Mouse (Mus musculus) kidney, postnatal 36 days (tissue): ENCODE data around the gene Lrsam1.
A peak's percentile ranks its signal among the peaks of the same experiment; 100 is the strongest.

Experiments
- DNase-seq, 2 experiments: peaks; one replicate each; pipeline ENCODE4 v3.0.0; 2021 to 2022; ENCODE audit warnings: mixed read lengths in 2 of 2

The Lrsam1 gene

DNA sequence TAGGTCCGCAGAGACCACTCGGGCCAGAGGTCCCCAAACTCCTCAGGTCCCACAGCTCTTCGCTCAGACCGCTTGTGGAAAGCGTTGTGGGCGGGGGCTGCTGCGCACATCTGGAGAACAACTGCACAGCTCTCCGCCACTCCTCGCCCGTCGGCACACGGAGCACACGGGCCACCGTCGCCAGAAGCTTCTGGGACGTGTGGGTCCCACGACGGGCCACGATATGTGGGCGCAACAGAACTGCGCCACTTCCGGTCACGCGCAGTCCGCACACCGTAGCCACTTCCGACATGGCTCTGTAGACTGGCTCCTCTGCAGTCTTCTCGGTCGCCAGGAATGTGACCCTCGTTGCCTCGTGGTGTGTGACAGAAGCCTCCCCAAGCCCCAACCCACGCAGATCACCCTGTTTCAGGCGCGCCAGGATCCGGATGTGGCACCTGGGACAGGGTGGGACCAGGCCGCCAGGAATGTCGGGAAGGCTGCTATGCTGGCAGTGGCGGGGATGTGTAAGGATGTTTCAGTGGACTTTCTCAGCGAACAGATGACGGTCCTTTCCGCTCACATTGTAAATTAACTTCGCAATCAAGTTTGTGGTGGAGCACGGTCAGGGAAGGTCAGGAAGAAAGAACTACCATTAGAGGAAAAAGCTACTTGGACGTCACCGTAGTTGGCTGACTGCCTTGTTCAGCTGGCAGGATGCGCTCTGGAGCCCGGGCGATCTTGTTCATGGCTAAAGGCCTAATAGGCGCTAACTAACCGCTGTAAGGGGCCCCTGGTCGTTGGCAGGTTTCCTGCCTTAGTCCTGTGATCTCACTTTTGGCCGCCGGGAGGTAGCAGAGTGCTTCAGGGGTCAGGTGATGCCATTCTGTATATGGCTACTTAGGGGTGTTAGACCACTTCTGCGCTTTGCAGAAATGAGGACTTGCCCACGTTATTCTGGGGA, 5.5 kb upstream of the Lrsam1 start:
- DNase-seq = peak; percentile 89 to 91

DNA sequence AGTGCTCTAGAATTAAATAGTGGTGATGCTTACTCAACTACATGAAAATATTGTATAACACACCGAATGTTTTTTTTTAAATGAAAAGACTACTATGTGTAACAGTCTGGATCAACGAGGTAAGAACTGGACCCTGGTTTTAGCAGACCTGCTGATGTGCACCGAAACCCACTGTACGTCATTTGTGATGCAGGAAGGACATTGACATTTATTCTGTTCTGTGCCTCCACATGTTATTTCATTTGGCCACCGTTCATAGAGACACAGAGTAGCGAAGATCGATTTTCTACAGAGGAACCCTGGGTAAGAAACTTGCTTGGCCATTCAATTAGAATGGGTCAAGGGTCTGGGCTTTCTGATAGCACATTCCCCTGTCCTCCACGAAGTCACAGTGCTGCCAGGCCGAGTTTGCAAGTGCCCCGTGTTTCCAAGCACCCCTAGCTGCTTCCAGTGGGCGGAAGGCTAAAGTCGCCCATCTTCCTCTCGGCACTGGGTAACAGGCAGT, 4.8 kb upstream of the Lrsam1 start:
- DNase-seq = no peak

DNA sequence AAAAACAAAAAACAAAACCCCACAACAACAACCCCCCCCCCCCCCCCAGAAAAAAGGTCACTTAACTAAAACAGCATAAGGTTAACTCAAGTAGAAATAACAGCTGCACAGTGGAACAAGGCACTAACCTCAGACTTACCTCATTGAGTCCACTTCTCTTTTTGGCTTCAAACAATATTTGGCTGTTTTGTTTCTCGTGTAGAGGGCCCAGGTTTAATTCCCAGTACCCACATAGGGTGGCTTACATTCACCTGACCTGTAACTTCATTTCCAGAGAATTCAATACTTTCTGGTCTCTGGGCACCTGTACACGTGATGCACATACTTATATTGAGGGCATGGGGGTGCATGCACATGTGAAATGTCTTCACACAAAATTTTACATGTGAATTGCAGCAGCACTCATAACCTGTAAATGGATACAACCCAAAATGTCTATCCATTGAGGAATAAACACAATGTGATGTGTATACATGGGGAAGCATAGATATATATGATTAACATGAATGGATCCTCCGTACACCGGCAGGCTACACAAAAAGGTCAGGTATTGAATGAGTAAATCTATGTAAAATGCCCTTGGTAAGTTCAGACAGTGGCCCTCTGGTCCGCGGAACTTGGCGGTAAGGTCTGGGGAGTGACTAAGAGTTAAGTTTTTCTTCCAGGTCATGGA, 4.2 kb upstream of the Lrsam1 start:
- DNase-seq = no peak

DNA sequence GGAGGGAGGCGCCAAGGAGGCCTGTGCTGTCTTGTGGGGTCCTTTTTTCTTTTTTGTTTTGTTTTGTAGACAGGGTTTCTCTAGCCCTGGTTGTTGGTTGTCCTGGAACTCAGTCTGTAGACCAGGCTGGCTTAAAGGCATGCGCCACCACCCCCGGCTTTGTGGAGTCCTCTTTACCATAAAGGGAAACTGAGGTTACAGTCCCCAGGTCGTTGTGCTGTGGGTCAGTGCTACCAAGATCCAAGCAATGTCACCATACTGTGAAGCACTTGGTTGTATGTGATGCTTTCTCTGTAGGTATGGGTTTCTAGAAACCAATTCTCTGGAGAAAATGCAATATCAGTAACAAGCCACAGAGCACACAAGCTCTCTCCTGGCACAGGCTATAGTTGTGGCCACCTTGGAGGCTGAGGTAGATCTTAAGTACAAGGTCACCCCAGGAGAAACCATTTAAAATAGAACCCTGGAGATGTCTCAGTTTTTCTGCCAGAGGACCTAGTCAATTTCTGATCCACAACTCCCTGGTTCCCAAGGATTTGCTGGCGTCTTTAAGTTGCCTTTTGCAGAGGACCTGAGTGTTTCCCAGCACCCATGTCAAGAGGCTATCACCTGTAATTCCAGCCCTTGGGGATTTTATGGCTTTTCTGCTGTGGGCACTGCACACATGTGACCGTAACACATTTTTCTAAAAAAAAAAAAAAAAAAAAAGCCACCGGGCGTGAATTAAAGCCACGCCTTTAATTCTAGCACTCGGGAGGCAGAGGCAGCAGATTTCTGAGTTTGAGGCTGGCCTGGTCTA, 3.4 kb upstream of the Lrsam1 start:
- no peak for DNase-seq

DNA sequence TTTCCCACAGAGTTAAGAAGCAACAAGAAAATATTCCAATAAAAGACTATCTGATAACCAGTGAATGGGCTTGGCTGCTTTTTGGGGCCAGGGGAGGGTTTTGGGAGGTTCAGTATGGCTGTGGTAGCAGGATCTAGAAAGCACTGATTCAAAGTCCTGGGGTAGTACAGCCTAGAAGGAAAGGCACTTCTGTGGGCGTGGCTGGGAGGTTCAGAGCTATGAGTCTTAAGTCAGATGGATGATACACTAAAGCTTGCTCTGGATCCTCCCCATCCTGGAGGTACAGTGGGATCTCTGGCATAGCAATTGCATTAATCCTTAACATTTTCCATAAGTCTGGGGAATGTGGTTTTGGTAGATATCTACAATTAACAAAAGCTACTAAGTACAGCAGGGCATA, 2.6 kb upstream of the Lrsam1 start:
- no peak for DNase-seq

DNA sequence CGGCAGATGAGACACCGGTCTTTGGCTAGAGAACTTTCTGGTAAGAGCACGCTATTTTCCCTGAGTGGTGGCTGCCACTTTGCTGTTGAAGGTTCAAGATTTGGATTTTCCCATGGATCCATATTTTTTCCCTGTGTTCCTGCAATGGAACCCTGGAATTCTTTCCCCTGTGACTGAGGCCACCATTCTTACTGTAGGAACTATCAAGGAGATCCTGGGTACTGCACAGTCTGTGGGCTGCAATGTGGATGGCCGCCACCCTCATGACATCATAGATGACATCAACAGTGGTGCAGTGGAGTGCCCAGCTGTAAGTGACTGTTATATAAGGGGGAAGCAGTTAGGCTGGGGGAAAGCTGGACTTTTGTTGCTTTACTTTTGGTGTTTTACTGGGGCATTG, 2.1 kb upstream of the Lrsam1 start:
- DNase-seq = no peak

DNA sequence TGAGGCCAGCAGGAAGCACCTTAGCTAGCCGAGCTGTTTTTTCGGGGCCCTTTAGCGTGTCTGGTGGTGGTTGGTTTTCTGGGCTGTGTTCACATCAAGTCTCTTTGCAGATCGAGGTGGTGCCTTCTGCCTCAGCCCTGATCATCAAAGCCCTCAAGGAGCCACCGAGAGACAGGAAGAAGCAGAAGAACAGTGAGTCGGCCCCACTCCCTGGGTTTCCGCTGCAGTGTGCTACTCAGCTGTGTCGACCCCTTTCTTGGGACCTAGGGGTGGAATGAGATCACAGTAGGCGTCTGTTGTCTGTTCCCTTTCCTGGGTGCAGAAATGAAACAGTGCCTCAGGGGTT, 1.4 kb upstream of the Lrsam1 start:
- no peak for DNase-seq

DNA sequence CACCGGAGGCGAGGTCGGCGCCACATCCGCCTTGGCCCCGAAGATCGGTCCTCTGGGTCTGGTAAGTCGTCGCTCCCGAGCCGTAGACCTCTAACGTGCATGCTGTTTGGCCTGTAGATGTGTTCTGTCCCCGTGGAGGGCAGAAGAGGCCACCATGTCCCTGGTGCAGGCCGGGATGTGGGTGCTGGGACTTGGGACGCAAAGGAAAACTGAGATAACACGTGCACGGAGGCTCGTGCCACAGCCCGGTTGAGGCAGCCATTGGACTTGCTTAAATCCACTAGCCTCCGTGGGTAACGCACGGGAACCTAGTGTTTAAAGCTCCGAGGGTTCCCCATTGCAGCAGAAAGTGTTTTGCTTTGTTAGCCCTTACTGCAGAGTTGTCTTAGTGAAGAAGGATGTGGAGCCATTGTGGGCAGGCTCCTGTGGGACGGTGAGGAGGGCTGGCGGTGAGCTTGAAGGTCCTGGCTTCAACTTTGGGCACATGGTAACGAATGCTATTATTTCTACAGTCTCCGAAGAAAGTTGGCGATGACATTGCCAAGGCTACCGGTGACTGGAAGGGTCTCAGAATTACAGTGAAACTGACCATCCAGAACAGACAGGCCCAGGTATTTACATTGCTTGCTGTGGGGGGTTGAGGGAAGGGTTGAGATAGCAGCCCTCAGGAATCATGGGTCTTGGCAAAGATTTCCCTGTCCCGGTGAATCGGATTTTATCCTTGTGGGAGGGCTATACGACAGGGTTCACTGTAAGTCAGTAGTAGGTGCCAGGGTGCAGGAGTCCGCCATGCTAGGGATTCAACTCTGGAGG, 854 bp upstream of the Lrsam1 start:
- DNase-seq = peak in 1 of 2 experiments; percentile 39

DNA sequence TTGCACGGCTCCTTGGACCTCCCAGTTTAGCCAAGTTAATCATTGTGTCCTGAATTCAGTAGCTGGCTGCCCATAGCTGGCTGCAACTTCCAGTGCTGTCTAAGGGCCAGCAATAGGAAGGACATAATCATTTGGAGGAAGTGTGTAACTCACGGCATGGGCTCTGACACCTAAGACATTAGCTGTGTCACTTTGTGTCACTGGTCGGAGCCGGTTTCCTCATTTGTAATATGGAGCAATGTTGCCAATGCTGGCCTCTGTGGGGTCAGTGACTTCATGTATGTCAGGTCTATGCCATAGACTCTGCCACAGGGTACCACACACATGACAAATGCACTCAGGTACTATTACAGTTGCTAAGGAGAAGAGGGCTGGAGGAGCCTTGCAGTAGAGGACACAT, 1.1 kb downstream of the Lrsam1 start:
- no peak for DNase-seq

DNA sequence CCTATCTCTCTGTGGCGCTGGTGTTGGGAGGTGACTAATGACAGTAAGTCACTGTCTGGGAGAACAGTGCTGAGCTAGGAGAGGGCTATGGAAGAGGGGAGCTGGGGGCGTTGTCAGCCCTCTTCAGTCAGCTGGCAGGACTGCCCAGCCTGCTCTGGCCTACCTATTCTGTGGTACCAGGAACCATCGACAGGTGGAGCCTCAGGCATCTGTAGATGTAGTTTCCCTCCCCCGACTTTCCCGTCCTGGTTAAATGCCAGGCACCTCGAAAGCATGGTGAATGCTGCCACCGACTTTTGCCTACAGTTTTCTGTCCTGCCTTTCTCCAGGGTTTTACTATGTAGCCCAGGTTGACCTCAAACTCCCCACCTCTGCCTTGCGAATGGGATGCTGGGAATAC, 4.1 kb downstream of the Lrsam1 start:
- DNase-seq = peak; percentile 46 to 71

DNA sequence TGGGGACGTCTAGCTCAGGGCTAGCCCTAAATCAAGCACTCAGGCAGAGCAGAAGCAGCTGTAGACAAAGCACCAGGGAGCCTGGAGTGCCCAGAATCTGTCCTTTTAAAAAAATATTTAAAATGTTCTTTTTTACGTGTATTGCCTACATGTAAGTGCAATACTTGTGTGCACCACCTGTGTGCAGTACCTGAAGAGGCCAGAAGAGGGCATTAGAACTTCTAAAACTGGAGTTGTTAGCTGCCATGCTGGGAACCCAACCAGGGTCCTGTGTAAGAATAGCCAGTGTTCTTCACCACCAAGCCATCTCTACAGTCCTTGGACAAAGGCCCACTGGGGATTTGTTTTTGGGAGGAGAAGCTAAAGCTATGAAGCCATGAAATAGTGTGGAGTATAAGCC, 6.8 kb downstream of the Lrsam1 start:
- DNase-seq = no peak

DNA sequence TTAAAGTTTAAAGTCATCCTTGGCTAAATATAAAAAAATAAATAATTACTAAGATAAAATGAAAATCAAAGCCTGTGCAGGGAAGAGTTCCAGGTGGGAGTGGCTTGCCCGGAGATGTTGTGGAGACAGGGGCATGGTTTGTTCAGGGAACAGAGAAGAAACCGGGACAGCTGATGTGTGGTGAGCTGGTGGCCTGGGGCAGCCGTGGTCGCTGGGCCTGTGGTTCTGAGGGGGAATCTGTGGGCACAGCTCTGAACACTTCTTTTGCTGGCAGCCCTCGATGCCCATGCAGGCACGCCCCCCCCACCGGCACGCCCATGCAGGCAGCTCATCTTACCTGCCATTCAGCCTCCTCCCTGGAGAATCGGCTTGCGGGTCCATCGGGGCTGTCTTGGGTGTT, 14.0 kb downstream of the Lrsam1 start:
- no peak for DNase-seq

DNA sequence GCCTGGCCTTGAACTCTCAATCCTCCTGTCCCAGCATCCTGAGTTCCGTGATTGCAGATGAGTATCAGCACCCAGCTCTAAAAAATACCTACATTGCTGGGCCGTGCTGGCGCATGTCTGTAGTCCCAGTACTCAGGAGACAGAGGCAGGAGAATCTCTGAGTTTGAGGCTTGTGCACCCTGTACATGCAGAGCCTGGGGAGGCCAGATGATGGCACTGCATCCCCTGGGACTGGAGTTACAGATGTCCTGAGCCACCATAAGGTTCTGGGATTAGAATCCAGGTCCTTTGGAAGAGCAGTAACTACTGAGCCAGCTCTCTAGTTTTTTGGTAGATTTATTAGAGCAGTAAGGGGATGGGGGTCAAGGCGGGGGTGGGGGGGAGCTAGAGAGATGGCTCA, 20.9 kb downstream of the Lrsam1 start:
- DNase-seq = no peak

DNA sequence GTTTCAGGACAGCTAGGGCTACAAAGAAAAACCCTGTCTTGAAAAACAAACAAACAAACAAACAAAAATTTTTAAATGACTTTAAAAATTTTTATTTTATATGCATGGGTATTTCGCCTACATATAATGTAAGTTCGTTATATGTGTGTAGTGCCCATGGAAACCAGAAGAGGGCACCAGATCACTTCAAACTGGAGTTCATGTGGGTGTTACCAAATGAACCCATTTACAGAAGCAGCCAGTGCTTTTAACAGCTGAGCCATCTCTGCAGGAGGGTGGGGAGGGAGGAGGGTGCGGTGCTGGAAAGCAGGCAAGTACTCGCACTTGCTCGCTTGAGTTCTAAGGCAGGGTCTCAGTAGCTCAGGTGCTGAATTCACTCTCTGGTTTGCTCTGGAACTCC, 22.0 kb downstream of the Lrsam1 start:
- peak; percentile 41 to 63 for DNase-seq

DNA sequence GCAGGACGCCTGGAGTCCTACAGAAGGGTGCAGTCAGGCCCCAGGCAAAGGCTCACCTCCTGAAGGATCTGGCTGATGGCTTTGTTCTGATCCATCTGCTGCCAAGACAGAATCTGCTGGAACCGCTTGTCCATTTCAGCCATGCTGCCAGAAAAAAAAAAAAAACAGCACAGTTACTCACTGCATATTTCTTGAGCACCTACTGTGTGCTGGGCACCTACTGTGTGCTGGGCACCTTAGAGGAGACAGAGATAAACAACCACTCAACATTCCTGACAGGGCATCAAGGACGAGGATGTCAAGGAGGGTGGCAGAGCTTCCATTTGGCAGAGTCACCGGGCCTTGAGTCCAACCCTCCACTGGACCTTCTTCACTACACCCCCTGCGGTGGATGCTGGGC, 22.7 kb downstream of the Lrsam1 start:
- no peak for DNase-seq

DNA sequence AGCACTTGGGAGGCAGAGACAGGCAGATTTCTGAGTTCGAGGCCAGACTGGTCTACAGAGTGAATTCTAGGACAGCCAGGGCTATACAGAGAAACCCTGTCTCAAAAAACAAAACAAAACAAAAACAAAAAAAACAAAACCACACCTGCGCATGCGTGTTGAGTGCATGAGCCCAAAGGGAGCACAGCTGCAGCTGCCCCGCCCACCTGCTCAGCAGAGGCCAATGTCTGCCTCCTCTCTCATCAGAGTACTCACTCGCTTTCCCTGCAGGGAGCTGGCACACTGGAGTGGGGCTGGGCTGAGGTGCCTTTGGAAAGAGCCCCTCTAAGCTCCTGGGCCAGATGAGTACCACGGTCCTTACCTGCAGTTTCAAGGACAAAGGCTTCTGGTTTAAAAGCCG, 29.7 kb downstream of the Lrsam1 start:
- no peak for DNase-seq

DNA sequence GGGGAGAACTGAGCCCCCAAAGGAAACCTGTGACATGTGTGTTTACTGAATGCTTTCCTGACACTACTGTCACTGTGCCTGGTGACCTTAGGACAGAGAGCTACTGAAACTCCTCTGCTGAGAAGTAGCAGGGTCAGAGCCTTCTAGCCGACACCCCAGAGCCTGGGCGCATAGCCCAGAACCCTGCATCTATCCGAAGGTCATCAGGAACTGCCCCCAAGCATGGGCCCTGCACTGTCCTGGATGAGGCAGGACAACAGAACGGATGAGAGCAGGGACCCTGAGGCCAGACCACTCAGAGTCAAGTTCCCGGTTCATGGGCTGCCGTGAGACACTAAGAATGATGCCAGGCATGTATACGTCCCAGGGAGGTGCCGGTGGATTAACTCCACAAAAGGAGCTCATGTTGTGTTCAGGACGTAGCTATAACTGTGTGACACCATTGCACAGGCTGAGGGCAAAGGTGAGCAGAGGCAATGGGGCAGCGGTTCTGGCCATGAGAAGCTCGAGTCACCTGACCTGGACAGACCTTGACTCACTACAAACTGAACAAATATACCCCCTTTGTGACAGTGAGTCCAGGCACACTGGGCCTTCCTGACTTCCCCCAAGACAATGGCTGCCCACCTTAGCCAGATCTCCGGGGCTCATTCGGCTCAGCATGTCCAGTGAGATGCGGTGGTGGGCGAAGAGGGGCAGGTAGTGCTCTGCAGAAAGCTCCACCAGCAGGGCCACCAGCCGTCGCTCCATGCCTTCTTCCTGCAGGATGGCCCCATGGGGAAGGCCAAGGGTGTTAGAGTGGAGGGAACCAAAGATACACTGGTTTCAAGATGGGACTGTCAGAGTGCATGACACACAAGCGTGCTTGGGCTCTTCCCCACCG, 32.2 kb downstream of the Lrsam1 start:
- DNase-seq = peak in 1 of 2 experiments; percentile 52

DNA sequence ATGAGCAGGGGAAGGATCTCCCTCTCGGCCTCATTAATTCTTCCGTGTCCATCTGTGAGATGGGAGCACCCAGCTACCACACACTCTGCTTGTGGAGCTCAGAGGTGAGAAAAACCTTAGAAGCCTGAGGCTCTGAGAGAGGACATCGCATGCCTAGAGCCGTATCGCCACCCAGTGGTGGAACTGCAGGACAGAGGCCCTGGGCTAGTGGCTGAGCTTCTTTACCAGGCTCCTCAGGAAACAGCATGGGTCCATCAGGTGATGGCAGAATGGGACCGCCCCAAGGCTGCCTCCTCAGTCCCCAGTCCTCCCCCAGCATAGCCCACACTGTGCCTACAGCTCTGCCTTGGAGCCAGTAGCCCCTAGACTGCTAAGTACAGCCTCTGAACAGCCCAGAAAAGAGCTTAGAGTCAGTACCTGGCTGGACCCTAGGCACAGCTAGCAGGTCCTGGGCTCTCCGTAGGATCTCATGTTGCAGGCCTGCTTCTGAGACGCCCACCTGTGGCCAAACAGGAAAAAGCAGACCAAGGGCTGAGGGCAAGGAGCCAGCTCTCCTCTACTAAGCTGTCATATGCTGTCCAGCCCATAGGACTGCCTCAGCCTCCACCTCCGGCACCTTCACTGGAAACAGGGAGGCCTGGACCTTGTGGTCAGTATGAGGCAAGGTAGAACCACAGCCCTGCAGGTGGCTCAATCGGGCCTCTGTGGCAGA, 33.0 kb downstream of the Lrsam1 start:
- DNase-seq = peak; percentile 58 to 86

DNA sequence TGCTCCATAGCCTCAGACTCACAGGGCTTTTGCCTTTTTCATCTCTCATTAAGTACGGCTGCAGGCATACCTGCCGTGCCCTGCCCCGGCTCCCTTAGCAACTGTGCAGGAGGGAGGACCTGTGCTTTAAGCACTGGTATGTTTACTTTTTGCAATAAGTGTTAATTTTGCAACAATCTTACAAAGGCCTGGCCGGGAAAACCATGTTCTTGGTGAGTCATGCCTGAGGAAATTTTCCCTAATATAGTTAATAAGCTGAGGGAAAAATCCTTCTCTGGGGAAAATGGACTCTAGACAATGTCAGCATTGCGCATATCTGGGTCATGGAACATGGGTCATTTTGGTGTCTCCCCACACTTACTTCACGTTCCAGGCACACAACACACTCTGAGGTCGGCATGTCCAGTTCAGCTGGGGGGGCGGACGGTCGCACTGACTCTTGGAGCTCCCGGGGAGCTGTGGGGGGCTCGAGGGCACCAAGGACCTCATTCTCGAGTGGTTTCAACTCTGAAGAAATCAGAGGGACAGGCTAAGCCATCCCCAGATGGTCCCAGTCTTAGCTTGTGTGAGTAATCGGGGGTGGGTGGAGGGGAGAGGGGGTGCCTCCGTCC, 33.7 kb downstream of the Lrsam1 start:
- DNase-seq = no peak
